Mouse (Mus musculus) neural tube, embryonic 10.5 days (tissue): ENCODE data around the gene Zfp688.
"Not testable (repeated sequence)": the region's sequence is repeated elsewhere in the genome, so short reads cannot be mapped to it uniquely, and the experiment has no call there.

ENCODE experiments used
- DNase-seq: peaks from one replicate; pipeline ENCODE4 v3.0.0-alpha.2; 2017; ENCODE audit warnings: low spot score; ENCODE audit errors: extremely low spot score

The Zfp688 gene

DNA sequence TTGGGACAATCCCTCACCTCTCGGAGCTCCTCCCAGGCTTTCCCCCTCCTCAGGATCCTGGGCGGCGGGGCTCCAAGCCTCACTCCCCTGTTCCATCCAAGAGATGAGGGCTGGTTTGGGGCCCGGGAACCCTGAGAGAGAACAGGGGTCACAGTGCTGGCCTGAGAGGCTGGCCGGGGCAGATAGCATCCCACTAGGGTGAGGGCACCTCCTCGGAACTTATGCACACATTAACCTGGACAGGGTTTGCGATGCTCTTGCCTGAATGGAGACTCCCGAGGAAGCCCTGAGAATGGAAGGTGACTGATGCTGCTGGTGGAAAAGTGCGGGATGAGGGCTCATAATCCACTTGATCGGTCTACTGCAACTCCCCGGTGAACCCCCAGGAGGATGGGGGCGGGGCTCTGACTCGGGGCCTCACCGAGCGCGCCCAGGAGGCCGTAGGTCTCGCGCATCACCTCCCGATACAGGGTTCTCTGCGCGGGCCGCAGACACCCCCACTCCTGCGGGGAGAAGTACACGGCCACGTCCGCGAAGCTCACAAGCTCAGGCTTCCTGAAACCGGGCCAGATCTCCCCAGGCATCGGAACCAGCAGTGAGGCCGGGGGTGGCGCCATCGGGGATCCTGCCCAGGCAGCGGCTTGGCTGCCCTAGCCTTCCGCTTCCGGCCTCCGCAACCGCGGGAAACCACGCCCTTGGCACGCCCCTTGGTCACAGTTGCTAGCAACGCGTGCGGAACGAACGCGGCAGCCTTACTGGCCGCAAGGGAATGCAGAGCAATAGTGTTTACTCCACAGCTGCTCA is at the start of gene Zfp688:
Gene Zfp688 (minus strand): TSS at position 681 of the 804 bp plus-strand sequence.
- DNase-seq: peak; percentile 98

DNA sequence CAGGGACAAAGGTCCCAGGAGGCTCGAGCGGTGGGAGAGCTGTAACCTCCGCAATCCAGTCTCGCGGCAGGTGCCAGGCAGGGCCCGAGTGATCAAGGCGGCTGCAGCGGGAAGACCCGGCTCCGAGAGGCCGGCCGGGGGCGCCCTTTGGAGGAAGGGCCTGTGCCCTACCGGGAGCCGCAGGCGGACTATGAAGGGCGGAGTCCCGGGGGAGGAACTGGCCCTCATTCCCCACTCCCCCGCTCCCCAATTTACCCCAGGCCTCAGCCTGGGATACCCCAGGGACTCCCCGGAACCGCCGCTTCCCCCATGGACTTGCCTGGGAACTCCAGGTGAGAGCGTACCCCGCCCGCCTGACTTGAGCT is 49.8 kb upstream of the Zfp688 start:
- DNase-seq: peak; percentile 73

DNA sequence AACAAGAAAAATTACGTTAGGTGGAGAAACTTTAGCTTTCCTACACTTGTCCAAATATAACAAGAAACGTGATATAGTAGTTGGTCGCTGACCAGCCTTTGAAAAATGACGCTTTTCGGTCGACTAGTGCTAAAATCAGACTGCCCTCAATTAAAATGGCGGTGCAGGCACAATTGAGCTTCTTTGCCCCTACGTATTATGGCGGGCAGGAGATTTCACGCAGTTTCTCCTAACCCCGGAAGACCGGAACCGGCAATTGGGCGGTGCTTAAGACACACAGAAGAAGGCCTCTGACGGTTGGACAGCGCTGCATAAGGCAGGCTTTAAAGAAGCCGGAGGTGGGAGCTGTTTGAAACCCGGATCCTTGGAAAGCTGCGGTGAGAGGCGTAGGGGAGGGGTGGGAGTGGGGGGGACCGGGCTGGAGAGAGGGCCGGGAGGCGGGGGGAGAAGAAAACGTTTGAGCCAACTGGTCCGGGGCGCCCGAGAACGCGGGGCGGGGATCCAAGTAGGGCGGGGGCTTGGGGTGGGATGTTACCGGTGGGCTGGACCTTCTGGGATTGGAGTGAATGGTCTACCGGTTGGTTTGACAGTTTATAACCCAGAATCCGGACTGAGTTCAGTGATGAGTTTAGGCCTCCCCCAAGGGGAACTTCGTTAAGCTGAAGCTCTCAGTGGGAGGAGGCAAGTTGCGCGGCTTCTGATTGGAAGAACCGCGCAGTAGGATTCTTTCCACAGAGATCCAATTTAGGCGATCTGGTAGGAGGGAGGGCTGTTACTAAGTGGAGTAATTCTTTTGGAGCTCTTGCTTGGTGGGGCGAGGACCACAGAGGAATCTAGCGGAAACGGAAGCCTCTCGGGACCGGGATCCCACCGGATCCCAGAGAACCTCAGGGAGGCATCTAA is 49.1 kb upstream of the Zfp688 start:
- DNase-seq: peak; percentile 89

DNA sequence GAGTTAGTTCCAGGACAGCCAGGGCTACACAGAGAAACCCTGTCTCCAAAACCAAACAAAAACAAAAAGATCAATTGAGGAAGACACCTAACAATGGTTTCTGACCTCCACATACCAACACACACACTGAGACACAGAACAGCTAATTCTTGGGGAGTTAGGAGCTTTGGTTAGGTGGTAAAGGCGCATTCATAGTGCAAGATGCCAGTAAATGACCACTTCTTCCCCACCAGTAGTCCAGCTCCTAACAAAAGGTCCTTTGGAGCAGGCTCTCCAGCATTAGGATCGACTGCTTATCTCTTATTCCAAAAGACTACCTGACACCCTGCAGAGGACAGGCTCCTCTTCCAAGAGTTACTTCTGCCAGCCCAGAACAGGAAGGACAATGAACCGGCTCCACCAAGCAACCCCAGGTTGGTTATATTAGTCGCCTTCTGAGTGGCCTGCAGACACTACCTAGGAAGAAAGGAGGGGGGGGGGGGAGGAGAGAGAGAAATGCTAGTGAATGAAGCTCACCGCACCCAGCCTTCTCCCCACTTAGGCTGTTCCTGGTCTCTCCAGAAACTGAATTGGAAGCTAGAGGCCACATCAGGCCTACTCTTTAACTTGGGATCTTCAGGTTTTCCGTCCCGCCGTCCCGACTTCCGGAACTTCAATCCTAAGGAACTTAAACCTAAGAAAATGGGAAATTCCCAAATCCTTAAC is 48.3 kb upstream of the Zfp688 start:
- peak; percentile 56 for DNase-seq

DNA sequence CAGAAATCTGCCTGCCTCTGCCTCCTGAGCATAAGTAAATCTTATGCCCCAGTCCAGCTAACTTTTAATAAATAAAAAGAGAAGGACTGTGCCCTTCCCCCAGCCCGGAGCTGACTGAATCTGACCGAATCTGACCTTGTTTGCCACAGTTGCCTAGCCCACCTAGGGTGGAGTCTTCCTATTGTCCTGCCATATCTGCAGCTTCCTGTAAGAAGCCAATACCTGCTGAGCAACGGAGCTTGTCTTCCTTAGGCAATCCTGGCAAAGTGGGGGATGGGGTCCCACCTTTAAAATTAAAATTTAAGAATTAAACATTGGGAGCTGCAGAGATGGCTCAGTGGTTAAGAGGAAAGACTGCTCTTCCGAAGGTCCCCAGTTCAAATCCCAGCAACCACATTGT is 44.7 kb upstream of the Zfp688 start:
- no peak for DNase-seq

DNA sequence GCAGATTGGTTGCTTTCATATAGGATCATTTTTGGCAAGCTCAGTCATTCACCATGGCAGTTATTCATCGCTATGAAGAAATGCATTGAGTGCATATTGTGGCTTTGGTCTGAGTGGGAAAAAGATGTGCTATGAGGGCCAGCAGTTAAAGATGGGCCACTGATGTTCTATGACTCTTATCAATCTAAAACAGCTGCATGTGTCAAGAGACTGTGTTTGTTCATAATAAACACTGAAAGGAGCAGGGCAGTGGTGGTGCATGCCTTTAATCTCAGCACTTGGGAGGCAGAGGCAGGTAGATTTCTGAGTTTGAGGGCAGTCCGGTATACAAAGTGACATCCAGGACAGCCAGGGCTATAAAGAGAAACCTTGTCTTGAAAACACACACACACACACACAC is 43.8 kb upstream of the Zfp688 start:
- not testable (repeated sequence) for DNase-seq

DNA sequence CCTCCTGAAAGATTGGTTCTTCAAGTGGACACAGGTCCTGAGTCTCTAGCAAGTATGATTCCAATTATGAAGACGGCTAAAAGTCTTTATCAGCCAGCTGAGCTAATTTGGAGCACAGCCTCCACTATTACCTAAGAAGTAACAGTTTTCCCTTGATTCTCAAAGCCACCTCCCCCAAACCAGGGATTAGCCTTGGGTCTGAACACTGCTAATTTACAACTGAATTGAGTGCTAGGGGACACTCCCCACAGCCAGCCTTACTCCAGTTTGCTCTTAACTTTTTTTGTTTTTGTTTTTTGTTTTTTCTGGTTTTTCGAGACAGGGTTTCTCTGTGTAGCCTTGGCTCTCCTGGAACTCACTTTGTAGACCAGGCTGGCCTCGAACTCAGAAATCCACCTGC is 43.3 kb upstream of the Zfp688 start:
- no peak for DNase-seq

DNA sequence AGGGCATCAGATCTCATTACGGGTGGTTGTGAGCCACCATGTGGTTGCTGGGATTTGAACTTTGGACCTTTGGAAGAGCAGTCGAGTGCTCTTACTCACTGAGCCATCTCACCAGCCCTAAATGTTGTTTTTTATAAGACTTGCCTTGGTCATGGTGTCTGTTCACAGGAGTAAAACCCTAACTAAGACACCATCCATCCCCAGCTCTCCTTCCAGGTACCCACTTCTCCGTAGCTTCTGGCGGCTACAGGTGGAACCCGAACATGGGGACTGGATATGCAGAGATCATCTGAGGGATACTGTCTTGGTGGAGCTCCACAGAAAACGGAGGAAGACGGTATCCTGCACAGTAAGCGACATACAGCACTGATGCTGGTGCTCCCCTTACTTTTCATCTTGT is 37.4 kb upstream of the Zfp688 start, which contains the start of gene Prr14:
Gene Prr14 (plus strand): TSS at position 301 of the 400 bp plus-strand sequence.
- not testable (repeated sequence) for DNase-seq

DNA sequence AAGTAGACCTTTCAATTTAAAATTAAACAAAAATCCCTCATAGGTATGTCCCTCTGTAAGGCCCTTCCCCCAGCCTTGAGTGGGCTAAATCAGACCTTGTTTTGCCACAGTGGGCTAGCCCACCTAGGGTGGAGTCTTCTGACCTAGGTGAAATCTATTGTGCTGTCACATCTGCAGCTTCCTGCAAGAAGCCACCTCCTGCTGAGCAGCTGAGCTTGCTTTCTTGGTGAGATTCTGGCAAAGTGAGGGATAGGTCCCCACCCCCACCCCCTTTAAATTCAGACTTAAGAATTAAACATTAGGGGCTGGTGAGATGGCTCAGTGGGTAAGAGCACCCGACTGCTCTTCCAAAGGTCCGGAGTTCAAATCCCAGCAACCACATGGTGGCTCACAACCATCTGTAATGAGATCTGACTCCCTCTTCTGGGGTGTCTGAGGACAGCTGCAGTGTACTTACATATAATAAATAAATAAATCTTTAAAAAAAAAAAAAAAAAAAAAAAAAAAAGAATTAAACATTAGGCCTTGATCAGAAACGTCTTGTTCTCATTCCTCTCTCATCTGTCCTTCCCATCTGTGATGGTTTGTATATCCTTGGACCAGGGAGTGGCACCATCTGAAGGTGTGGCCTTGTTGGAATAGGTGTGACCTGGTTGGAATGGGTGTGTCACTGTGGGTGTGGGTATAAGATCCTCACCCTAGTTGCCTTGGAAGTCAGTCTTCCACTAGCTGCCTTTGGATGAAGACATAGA is 36.7 kb upstream of the Zfp688 start:
- not testable (repeated sequence) for DNase-seq

DNA sequence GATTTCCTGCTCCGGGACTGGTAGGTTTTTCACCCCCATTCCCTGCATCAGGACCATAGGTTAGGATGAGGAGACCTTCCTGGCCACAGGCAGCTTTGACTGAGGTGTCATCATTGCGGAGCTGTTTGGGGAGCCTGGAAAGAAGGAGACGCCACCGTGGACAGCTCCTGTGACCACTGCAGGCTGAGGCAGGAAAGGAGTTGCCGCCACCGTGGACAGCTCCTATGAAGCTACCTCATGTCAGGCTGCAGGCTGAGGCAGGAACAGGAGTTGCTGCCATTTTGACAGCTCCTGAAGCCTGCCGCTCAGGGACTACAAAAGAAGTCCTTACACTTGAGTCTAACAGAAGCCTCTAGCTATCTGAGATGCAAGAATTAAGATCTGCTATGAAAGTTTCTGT is 33.0 kb upstream of the Zfp688 start:
- DNase-seq: no peak

DNA sequence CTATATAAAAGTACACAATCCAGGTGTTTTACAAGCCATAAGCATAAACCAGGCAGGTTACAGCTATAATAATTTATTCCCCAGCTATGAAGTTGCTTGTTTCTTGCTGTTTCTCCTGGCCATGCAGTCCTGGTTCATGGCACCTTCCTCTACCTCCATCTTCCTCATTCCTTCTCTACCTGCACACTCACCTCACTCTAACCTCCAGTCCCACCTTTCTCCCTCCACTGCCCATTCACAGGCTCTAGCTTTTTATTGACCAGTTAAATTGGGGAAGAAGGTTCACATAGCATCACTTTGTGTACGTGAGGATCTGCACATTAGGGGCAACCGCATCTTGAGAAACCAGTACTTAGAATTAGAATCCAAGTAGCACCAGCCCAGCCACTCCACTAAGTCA is 31.2 kb upstream of the Zfp688 start:
- no peak for DNase-seq

DNA sequence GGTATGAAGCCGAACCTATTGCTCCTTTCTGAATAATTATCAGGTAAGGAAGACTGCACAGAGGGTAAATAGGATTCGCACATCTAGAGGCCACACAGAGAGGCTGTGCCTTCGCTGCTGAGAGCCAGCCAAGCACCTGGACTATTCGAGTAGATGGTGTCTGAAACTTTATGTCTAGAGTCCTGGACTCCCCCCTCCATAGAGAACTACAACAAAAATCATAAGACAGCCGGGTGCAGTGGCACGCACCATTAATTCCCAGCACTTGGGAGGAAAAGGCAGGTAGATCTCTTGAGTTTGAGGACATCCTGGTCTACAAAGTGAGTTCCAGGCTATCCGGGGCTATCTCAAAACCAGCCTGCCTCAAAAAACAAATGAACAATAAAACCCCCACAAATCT is 28.1 kb upstream of the Zfp688 start:
- DNase-seq: no peak

DNA sequence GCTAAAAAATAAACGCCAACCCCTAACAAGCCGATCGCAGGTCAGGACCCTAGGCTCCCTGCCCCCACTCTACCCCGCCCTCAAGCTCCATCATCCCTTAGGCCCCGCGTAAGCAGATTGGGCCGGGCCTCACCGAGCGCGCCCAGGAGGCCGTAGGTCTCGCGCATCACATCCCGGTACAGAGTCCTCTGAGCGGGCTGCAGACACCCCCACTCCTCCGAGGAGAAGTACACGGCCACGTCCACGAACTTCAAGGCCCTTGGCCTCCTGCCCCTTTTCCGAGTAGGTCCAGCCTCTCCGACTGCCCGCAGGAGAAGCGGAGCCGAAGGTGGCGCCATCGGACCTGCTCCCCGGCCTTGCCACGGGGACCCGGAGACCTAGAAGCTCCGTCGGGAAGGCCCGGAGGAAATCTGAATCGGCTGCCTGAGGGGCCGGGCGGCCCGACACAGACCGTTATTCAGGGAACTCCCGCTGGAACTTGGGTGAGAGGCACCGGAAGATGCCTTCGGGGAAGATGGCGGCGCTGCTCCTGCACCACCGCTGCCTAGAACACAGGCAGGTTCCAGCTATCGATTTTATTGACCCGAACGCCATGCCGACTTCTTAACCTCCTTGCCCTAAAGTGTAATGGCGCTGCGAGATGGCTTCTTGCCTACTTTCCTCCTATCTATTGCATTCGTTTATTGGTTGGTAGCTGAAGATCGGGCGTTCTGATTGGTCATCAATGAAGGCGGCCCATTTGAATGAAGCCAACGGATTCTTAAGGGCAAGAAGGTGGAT is 26.8 kb upstream of the Zfp688 start, which contains the start of gene Zfp689:
Gene Zfp689 (minus strand): TSS at position 638 of the 780 bp plus-strand sequence.
- peak; percentile 93 for DNase-seq

DNA sequence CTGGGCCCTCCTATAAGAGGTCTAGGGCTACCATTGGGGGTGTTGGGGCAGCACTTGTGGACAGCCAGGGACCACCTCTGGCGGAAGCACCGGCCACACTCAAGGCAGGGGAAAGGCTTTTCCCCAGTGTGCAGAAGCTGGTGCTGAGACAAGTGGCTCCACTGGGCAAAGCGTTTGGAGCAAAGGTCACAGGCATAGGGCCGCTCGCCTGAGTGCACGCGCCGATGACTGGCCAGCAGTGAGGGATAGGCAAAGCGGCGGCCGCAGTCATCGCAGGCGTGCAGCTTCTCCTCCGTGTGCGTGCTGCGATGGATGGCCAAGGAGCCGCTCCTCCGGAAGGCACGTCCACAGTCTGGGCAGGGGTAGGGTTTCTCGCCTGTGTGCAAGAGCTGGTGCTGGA is 22.1 kb upstream of the Zfp688 start:
- no peak for DNase-seq

DNA sequence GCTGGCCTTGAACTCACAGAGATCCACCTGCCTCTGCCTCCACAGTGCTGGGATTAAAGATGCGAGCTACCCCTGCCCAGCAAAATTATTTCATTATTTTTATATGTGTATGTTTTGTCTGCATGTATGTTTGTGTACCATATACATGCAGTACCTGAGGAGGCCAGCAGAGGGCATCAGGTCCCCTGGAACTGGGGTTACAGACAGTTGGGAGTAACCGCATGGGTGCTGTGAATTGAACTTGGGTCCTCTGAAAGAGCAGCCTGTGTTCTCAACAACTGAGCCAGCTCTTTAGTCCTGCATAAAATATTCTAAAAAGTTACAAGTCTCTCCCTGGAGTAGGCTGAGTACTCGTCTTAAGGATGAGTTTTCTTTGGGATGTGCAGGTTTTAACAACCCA is 15.9 kb upstream of the Zfp688 start:
- no peak for DNase-seq

DNA sequence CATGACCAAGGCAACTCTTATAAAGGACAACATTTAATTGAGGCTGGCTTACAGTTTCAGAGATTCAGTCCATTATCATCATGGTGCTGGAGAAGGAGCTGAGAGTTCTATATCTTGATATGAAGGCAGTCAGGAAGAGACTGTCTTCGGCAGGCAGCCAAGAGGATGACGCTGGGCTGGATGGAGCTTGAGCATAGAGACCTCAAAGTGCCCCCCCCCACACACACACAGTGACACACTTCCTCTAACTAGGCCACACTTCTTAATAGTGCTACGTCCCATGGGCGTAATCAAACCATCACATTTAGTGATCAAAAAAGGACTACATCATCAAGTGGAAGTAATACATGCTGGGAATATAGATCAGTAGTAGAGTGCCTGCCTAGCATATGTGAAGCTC is 13.3 kb upstream of the Zfp688 start:
- no peak for DNase-seq

DNA sequence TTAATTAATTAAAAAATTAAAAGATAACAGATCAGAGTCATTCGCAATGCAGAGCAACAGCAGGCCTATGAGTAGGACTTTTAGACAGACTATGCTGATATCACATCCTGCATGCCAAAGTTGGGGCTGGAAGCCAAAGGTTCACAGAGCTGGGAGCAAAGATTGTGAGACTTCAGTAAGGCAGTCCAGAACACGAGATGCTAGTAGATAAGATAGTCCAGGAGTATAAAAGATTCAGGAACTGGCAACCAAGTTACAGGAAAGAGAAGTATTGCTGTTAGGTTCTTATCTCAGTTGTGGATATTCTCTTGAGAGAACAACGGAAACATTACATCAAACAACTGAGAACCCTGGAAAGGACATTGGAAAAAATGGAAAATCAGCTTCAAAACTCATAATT is 4.5 kb upstream of the Zfp688 start:
- no peak for DNase-seq

DNA sequence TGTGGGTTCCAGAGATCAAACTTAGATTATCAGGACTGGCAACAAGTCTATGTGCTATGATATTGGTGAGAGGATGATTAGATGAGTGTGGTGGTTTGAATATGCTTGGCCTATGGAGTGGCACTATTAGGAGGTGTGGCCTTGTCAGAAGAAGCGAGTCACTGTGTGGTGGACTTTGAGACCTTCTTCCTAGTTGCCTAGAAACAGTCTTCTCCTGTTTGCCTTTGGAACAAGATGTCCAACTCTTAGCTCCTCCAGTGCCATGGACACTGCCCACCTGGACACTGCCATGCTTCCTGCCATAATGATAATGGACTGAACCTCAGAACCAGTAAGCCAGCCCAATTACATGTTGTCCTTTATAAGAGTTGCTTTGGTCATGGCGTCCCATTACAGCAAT is 4.0 kb upstream of the Zfp688 start:
- no peak for DNase-seq

DNA sequence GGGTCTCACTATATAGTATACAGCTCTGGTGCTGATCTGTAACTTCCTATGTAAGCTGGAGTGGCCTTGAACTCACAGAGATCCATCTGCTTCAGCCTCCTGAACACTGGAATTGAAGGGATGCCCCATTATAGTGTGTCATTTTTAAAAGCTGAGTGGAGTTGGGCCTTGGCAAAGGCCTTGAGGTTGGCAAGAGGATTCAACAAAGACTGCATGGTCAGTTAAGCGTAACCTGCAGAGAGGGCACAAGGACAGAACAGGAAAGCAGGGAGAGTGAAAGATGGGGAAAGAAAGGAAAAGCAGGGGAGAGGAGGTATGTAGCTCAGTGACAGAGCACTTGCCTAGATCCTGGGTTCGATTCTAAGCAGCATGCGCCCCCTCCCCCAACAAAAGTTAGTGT is 3.4 kb upstream of the Zfp688 start:
- DNase-seq: no peak

DNA sequence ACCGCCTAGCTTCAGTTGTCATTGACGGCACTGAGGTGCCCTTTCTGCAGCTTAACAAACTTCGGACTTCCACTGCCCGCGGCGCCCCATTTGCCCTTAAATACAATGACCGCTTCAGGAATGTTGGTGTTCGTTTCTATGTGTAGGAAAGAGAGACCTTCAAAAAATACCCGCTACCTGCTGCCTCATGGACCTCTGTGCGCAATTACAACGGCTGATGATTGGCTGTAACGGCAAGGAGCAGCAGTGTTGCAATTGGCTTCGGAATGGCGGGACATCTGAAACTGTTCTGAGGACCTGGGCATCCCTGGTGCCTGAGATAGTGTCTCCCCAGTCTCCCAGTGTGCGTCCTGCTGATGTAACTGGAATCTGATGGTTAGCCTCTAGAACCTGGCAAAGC is 379 bp upstream of the Zfp688 start:
- DNase-seq: no peak
